Mouse (Mus musculus) neural tube, embryonic 12.5 days (tissue): ENCODE results near the gene Ocln. TPM values are rescaled to one million over a fixed set of nuclear protein-coding genes. Genes with fewer than 3 reads are reported as not detected.

Experiments used
- ATAC-seq: fragments of 200-750 bp; cut with Nextera tagmentation; 2 replicates; pipeline ENCODE4 v1.8.0; 2017; ENCODE audit warnings: low read depth, mild to moderate bottlenecking, moderate TSS enrichment, moderate library complexity; ENCODE audit not compliant: low FRiP score
- H3K27ac ChIP-seq: fragments of 300-500 bp; sonication (generic); 2 replicates; pipeline ENCODE4 v1.5.1; 2016
- H3K27me3 ChIP-seq: fragments of 300-500 bp; sonication (generic); replicated peaks from 2 replicates; pipeline ENCODE4 v1.6.1; 2016; ENCODE audit warnings: mild to moderate bottlenecking
- H3K36me3 ChIP-seq: fragments of 300-500 bp; sonication (generic); 2 replicates; pipeline ENCODE4 v1.6.1; 2016; ENCODE audit warnings: mild to moderate bottlenecking
- H3K4me1 ChIP-seq: fragments of 300-500 bp; sonication (generic); 2 replicates; pipeline ENCODE4 v1.6.1; 2016
- H3K4me2 ChIP-seq: fragments of 300-500 bp; sonication (generic); replicated peaks from 2 replicates; pipeline ENCODE4 v1.6.1; 2016; ENCODE audit warnings: mild to moderate bottlenecking
- H3K4me3 ChIP-seq: fragments of 300-500 bp; sonication (generic); 2 replicates; pipeline ENCODE4 v1.5.1; 2016
- H3K9ac ChIP-seq: fragments of 300-500 bp; sonication (generic); 2 replicates; pipeline ENCODE4 v1.6.1; 2016; ENCODE audit warnings: mild to moderate bottlenecking
- H3K9me3 ChIP-seq: fragments of 300-500 bp; sonication (generic); 2 replicates; pipeline ENCODE4 v1.6.1; 2016; ENCODE audit warnings: mild to moderate bottlenecking
- WGBS: fragments of 180-500 bp; shearing (Covaris S2); methylation state at CpG from one replicate; pipeline ENCODE4 v1.1.7; 2016; 5-methylcytosine and 5-hydroxymethylcytosine counted together
- polyA plus RNA-seq: library from polyadenylated mRNA; unstranded; fragments of >200 nt; fragmentation: Nextera tagmentation; extraction: Ambion mirVana; gene quantifications from 2 replicates; pipeline ENCODE4 v1.2.1, GENCODE M21; 2016

Ocln gene
- polyA plus RNA-seq: 1.6 and 1.8 TPM in 2 replicates

- H3K4me3 ChIP-seq: peak within 1 kb of the TSS; percentile 54
- no peaks in the 10 kb centered on the region for H3K9me3 ChIP-seq
- peak within 1 kb of the TSS; percentile 49 for H3K9ac ChIP-seq
- H3K27me3 ChIP-seq: peaks cover 46% of the 10 kb centered on the region
- H3K4me1 ChIP-seq: peaks cover 19% of the 10 kb centered on the region
- H3K27ac ChIP-seq: no peak within 1 kb of the TSS
- ATAC-seq: peak; percentile 65
- H3K36me3 ChIP-seq: no peaks in the 10 kb centered on the region
- H3K4me2 ChIP-seq: peak within 1 kb of the TSS; percentile 100
- WGBS: under 1% methylated on average over 45 of the region's 45 CpGs
Observed at GRCm38 (mm10) chr13:100552369-100553041, at the start of gene Ocln. Gene Ocln, minus strand, starts transcription at chr13:100552718.

DNA sequence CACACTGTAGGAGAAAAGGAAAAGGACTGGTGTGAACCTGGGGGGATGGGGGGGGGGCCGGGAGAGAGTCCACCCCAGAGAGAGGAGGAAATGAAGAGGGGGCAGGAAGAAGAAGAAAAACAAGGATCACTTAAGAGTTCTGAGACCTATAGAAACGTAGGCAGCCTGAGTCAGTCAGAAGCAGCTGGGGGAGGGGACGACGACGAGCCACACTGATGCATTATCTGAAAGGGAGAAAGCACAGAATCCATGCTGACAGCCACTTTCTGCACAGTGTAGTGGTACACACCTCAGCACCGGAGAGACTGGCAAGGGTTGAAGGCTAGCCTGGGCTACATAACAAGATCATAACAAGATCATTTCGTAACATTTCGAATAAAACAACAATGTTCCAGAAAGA is 48.5 kb upstream of the Ocln start:
- no peak for ATAC-seq
- Histone ChIP-seq H3K36me3 (no peaks in the 10 kb centered on the region), H3K9ac (no peak overlapping the region), H3K9me3 (no peaks in the 10 kb centered on the region), H3K4me1 (no peaks in the 10 kb centered on the region), H3K4me3 (no peak overlapping the region), H3K4me2 (no peak overlapping the region), H3K27me3 (no peaks in the 10 kb centered on the region), H3K27ac (no peak overlapping the region)
- 72% methylated on average over 8 of the region's 8 CpGs for WGBS

- WGBS: 84% methylated on average over 12 of the region's 12 CpGs
- Histone ChIP-seq H3K4me1 (no peaks in the 10 kb centered on the region), H3K4me2 (no peak overlapping the region), H3K4me3 (no peak overlapping the region), H3K27ac (no peak overlapping the region), H3K27me3 (no peaks in the 10 kb centered on the region), H3K9me3 (no peaks in the 10 kb centered on the region), H3K9ac (no peak overlapping the region), H3K36me3 (no peaks in the 10 kb centered on the region)
- ATAC-seq: no peak
Observed at GRCm38 (mm10) chr13:100600317-100600716, 47.8 kb upstream of the Ocln start.

DNA sequence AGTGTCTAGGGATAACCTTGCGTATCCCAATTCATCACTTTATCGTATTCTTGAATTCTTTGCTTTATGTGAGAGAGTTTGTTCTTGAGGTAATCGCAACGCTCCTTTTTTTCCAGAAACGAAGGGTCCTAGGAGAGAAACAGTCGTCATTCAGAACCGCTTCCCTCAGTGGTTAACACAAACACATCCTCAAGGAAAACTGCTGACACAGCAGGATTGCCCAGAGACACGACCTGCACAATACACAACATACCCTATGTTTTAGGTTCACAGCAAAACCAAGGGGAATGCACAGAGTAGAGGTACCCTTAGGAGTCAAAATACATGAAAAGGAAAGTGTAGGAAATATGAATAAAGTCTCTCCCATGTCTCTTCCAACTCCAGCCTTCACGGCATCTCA is 44.8 kb upstream of the Ocln start:
- ATAC-seq: no peak
- WGBS: 84% methylated on average over 9 of the region's 9 CpGs

GRCm38 (mm10) chr13:100595552-100595885 is 43.0 kb upstream of the Ocln start:
- no peaks in the 10 kb centered on the region for H3K9me3 ChIP-seq
- no peak overlapping the region for H3K9ac ChIP-seq
- ATAC-seq: no peak
- no peak overlapping the region for H3K27ac ChIP-seq
- H3K36me3 ChIP-seq: no peaks in the 10 kb centered on the region
- H3K27me3 ChIP-seq: no peaks in the 10 kb centered on the region
- 74% methylated on average over 3 of the region's 3 CpGs for WGBS
- no peak overlapping the region for H3K4me3 ChIP-seq
- no peaks in the 10 kb centered on the region for H3K4me1 ChIP-seq
- no peak overlapping the region for H3K4me2 ChIP-seq

More for the DNA sequence above, 44.8 kb upstream of the Ocln start:
- Histone ChIP-seq H3K4me3 (no peak overlapping the region), H3K9me3 (no peaks in the 10 kb centered on the region), H3K4me1 (no peaks in the 10 kb centered on the region), H3K27me3 (no peaks in the 10 kb centered on the region), H3K36me3 (no peaks in the 10 kb centered on the region), H3K4me2 (no peak overlapping the region), H3K27ac (no peak overlapping the region), H3K9ac (no peak overlapping the region)

- ATAC-seq: no peak
- WGBS: 69% methylated on average over 5 of the region's 5 CpGs
- Histone ChIP-seq H3K4me3 (no peak overlapping the region), H3K36me3 (no peaks in the 10 kb centered on the region), H3K9me3 (no peaks in the 10 kb centered on the region), H3K4me1 (no peaks in the 10 kb centered on the region), H3K27me3 (no peaks in the 10 kb centered on the region), H3K27ac (no peak overlapping the region), H3K9ac (no peak overlapping the region), H3K4me2 (no peak overlapping the region)
Observed at GRCm38 (mm10) chr13:100594838-100595551, 42.5 kb upstream of the Ocln start.

GRCm38 (mm10) chr13:100594041-100594792 is 41.7 kb upstream of the Ocln start:
- Histone ChIP-seq H3K4me1 (no peaks in the 10 kb centered on the region), H3K36me3 (no peaks in the 10 kb centered on the region), H3K4me2 (peak overlapping the region; percentile 31; the same call in 1 of the 2 replicates), H3K9me3 (no peaks in the 10 kb centered on the region), H3K4me3 (no peak overlapping the region), H3K27me3 (no peaks in the 10 kb centered on the region), H3K9ac (no peak overlapping the region), H3K27ac (no peak overlapping the region)
- WGBS: 55% methylated on average over 12 of the region's 17 CpGs
- ATAC-seq: peak; percentile 72

GRCm38 (mm10) chr13:100588646-100589045 is 36.1 kb upstream of the Ocln start:
- Histone ChIP-seq H3K27me3 (no peaks in the 10 kb centered on the region), H3K9me3 (no peaks in the 10 kb centered on the region), H3K9ac (no peak overlapping the region), H3K4me3 (no peak overlapping the region), H3K27ac (no peak overlapping the region), H3K36me3 (no peaks in the 10 kb centered on the region), H3K4me1 (no peaks in the 10 kb centered on the region), H3K4me2 (no peak overlapping the region)
- 85% methylated on average over 12 of the region's 12 CpGs for WGBS
- ATAC-seq: no peak

- H3K27me3 ChIP-seq: no peaks in the 10 kb centered on the region
- no peak overlapping the region for H3K27ac ChIP-seq
- no peaks in the 10 kb centered on the region for H3K9me3 ChIP-seq
- peaks cover 5% of the 10 kb centered on the region for H3K4me1 ChIP-seq
- no peak for ATAC-seq
- no peak overlapping the region for H3K4me3 ChIP-seq
- WGBS: 43% methylated on average over 6 of the region's 6 CpGs
- H3K9ac ChIP-seq: no peak overlapping the region
- H3K36me3 ChIP-seq: no peaks in the 10 kb centered on the region
- H3K4me2 ChIP-seq: no peak overlapping the region
Observed at GRCm38 (mm10) chr13:100582144-100582543, 29.6 kb upstream of the Ocln start.

DNA sequence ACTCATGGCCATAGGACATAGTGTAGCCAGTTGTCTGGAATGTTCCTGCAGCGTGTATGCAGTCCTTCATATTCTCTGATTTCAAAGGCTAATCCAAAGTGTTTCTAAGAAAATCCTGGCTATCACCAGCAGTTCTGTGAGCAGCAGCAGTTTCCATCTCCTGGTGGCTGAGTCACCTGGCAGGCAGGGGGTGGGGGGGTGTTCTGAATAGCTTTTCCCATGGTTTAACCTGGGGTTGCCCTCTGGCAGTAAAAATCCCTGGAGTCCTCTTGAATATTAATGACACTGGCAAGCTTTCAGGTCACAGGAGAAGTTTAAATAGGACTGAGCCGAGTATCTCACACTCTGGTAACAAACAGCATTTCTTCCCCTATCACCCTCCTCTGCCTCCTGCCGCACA is 29.2 kb upstream of the Ocln start:
- Histone ChIP-seq H3K4me1 (peaks cover 5% of the 10 kb centered on the region), H3K36me3 (no peaks in the 10 kb centered on the region), H3K4me3 (no peak overlapping the region), H3K9ac (no peak overlapping the region), H3K4me2 (no peak overlapping the region), H3K9me3 (no peaks in the 10 kb centered on the region), H3K27ac (no peak overlapping the region), H3K27me3 (no peaks in the 10 kb centered on the region)
- 31% methylated on average over 3 of the region's 3 CpGs for WGBS
- ATAC-seq: no peak

DNA sequence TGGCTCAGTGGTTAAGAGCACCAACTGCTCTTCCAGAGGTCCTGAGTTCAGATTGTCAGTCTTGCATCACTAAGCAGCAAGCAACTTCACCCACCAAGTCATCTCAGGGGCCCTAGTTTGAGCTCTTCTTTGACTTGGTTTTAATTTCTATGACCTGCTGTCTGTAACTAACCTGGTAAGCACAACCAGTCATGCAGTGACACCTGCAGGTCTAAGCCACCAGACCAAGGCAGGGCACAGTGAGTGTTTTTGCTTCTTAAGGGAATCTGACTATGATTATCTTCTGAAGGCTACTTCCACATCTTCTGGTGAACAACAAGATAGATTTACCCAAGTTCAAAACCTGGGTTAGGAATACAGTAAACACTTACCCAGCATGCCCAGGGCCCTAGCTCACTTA is 27.4 kb upstream of the Ocln start:
- no peak overlapping the region for H3K9ac ChIP-seq
- no peaks in the 10 kb centered on the region for H3K27me3 ChIP-seq
- no peak overlapping the region for H3K27ac ChIP-seq
- no peaks in the 10 kb centered on the region for H3K9me3 ChIP-seq
- ATAC-seq: no peak
- peaks cover 5% of the 10 kb centered on the region for H3K4me1 ChIP-seq
- H3K4me3 ChIP-seq: no peak overlapping the region
- no peaks in the 10 kb centered on the region for H3K36me3 ChIP-seq
- H3K4me2 ChIP-seq: no peak overlapping the region

- ATAC-seq: no peak
- H3K4me3 ChIP-seq: no peak overlapping the region
- H3K9me3 ChIP-seq: no peaks in the 10 kb centered on the region
- no peaks in the 10 kb centered on the region for H3K27me3 ChIP-seq
- H3K27ac ChIP-seq: no peak overlapping the region
- 74% methylated on average over 3 of the region's 3 CpGs for WGBS
- H3K4me1 ChIP-seq: peaks cover 5% of the 10 kb centered on the region
- H3K4me2 ChIP-seq: no peak overlapping the region
- no peaks in the 10 kb centered on the region for H3K36me3 ChIP-seq
- no peak overlapping the region for H3K9ac ChIP-seq
Observed at GRCm38 (mm10) chr13:100579220-100579619, 26.7 kb upstream of the Ocln start.
